Mouse (Mus musculus): ENCODE measurements at regions not wholly inside any gene's neighbourhood (a gene's known extent, or its start where the extent isn't known, plus 50 kb on each side); places are given as distances from the start of the nearest gene placed in this dataset.
A peak's percentile ranks its signal among the peaks of the same experiment; 100 is the strongest.

GRCm38 (mm10) chrX:10647332-10647731 is 67.5 kb upstream of the Mid1ip1 start:
- intact Hi-C loops (cut with DNase I): no loop called here
- DNase-seq (ENCODE audit: extremely low spot score in 1 of 2, low spot score in 2 of 2): no peak

DNA sequence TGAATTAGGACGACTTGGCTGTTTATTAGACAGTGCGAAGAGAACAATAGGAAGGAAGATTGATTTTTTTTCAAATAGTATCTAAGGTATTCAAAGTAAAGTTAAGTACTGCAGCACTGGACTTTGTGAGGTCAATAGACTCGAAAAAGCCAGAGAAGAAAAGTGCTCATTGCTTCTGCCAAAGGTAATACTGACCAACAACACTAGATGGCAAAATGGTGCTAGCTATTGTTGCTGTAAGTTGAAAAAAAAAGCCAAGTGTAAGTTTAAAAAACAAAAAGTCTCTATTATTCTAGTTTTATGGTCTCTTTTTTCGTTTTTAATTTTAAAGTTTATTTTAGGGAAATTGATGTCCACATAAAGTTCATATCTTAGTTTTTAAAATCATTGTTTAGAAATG is 63.9 kb upstream of the Mid1ip1 start:
- peak in 1 of 2 experiments; percentile 2 for DNase-seq (ENCODE audit: extremely low spot score in 1 of 2, low spot score in 2 of 2)
- intact Hi-C loops (cut with DNase I): no loop called here

Measured in left cerebral cortex, postnatal 10 days (tissue).